Mouse (Mus musculus): ENCODE data around the gene Gimd1. TPM values are rescaled to one million over a fixed set of nuclear protein-coding genes. Genes with fewer than 3 reads are reported as not detected.

Gimd1 gene
- total RNA-seq (2023): not detected in 2 replicates

GRCm38 (mm10) chr3:132629601-132630239, at the start of gene Gimd1:
Gene Gimd1, plus strand, starts transcription at chr3:132629820.

DNA sequence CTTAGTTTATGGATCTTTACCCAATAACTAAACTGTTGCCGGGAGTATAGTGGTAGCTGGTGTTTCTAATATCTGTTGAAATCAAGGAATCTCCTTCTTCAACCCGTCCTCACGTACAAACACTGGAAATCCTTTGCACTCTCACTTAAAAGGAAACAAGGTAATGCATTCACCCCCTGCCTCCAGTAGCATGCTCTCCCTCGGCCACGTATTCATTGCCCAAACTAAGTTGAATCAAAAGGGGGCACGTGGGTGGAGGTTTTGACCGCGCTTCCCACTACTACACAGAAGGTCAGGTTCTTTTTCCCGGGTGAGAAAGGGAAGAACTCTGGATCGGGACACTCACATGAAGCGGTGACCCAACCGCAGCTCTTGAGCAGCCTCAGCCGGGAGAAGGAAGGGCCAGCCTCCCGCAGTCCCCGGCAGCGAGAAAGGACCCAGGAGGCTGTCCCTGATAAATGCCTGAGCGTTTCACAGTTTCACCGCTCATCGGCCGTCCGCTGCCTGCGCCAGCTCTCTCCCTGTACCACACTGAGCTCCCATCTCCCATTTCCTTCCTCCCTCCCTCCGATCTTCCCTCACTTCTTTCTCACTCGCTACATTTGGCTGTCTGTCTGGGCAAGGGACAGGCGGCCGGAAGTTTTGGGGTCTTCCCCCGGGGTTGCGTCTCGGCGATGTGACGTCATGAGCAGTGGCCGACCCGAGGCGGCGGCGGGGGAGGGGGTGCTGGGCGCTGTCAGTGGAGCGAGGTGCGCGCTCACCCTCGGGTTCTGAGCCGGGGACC, 54.0 kb downstream of the Gimd1 start, which contains the start of gene Tbck:
Gene Tbck (plus strand): TSS at position 698 of the 784 bp plus-strand sequence.

GRCm38 (mm10) chr3:132684231-132684928, 54.8 kb downstream of the Gimd1 start, which contains the start of gene Aimp1:
Gene Aimp1, minus strand, starts transcription at chr3:132684370.

Other genes with a start within 250 kb of the Gimd1 start
- gene Tbck, start 54.3 kb downstream of the Gimd1 start, total RNA-seq (2023): 15.3 and 18.3 TPM in 2 replicates
- gene Aimp1, start 54.5 kb downstream of the Gimd1 start, total RNA-seq (2023): 23.0 TPM in 2 replicates

Data from neutrophil, adult 65 days (primary cell).